Mouse (Mus musculus) limb, embryonic 14.5 days (tissue): ENCODE results near the gene Rrbp1. TPM values are rescaled to one million over a fixed set of nuclear protein-coding genes. Genes with fewer than 3 reads are reported as not detected.

Source experiments
- ATAC-seq: fragments of 200-750 bp; cut with Nextera tagmentation; 2 replicates; pipeline ENCODE4 v1.8.0; 2017; ENCODE audit warnings: low read depth, moderate number of reproducible peaks, moderate TSS enrichment; ENCODE audit not compliant: low FRiP score
- DNase-seq: peaks from one replicate; pipeline ENCODE4 v3.0.0-alpha.2; 2015; ENCODE audit warnings: low spot score
- H3K27ac ChIP-seq: fragments of 300-500 bp; sonication (generic); replicated peaks from 2 replicates; pipeline ENCODE4 v1.5.1; 2014; ENCODE audit warnings: low read depth, mild to moderate bottlenecking, low read length, moderate library complexity, mixed read lengths
- H3K27me3 ChIP-seq: fragments of 300-500 bp; sonication (generic); 2 replicates; pipeline ENCODE4 v1.6.1; 2014; ENCODE audit warnings: low read length, mixed read lengths; ENCODE audit not compliant: control insufficient read depth, insufficient read depth
- H3K36me3 ChIP-seq: fragments of 300-500 bp; sonication (generic); 2 replicates; pipeline ENCODE4 v1.6.1; 2014; ENCODE audit warnings: mild to moderate bottlenecking, low read length, moderate library complexity, mixed read lengths; ENCODE audit not compliant: control insufficient read depth, insufficient read depth
- H3K4me1 ChIP-seq: fragments of 300-500 bp; sonication (generic); 2 replicates; pipeline ENCODE4 v1.6.1; 2014; ENCODE audit warnings: antibody characterized with exemption, low read length, mixed read lengths; ENCODE audit not compliant: control insufficient read depth, insufficient read depth
- H3K4me2 ChIP-seq: fragments of 300-500 bp; sonication (generic); replicated peaks from 2 replicates; pipeline ENCODE4 v1.6.1; 2014; ENCODE audit warnings: low read depth, mild to moderate bottlenecking, low read length, moderate library complexity; ENCODE audit not compliant: severe bottlenecking
- H3K4me3 ChIP-seq: fragments of 300-500 bp; sonication (generic); replicated peaks from 2 replicates; pipeline ENCODE4 v1.5.1; 2014; ENCODE audit warnings: low read length
- H3K9ac ChIP-seq: fragments of 300-500 bp; sonication (generic); 2 replicates; pipeline ENCODE4 v1.6.1; 2014; ENCODE audit warnings: mild to moderate bottlenecking, low read depth, low read length, moderate library complexity; ENCODE audit not compliant: severe bottlenecking
- H3K9me3 ChIP-seq: fragments of 300-500 bp; sonication (generic); 2 replicates; pipeline ENCODE4 v1.6.1; 2016; ENCODE audit warnings: low read length; ENCODE audit not compliant: control insufficient read depth
- POLR2A ChIP-seq: fragments of 200-500 bp; IDR thresholded peaks from 2 replicates; pipeline ENCODE4 v1.8.0; 2012; ENCODE audit warnings: inconsistent platforms, mild to moderate bottlenecking, moderate library complexity, borderline replicate concordance; ENCODE audit not compliant: insufficient read depth, insufficient read length; ENCODE audit errors: extremely low read depth
- WGBS: fragments of 180-500 bp; shearing (Covaris S2); extraction: QIAGEN DNeasy Blood & Tissue Kit; methylation state at CpG from one replicate; pipeline ENCODE4 v1.1.7; 2014; 5-methylcytosine and 5-hydroxymethylcytosine counted together
- polyA plus RNA-seq, 2 experiments: library from polyadenylated mRNA; depleted of rRNA in 1 of 2; stranded (reverse) in 1 of 2; unstranded in 1 of 2; fragments of >200 nt; fragmentation: Nextera tagmentation in 1 of 2; extraction: Ambion mirVana in 1 of 2; gene quantifications; 2 replicates each; pipeline versions ENCODE4 v1.2.1 to v1.2.3; 2012 to 2014

Rrbp1 gene
- polyA plus RNA-seq, 2 experiments: 200 to 325 TPM

- Histone ChIP-seq H3K4me3 (no peak overlapping the region), H3K36me3 (no peaks in the 10 kb centered on the region), H3K9me3 (no peaks in the 10 kb centered on the region), H3K9ac (no peak overlapping the region), H3K27me3 (no peaks in the 10 kb centered on the region), H3K4me1 (no peaks in the 10 kb centered on the region), H3K27ac (no peak overlapping the region), H3K4me2 (no peak overlapping the region)
- 84% methylated on average over 9 of the region's 9 CpGs for WGBS
- ATAC-seq (no peak), DNase-seq (no peak)
- no peak for TF ChIP-seq POLR2A
These were observed 111.4 kb downstream of the Rrbp1 start for GRCm38 (mm10) chr2:143899470-143900220.

Other genes with a start within 250 kb of the Rrbp1 start
- gene Bfsp1, start 148.1 kb downstream of the Rrbp1 start, polyA plus RNA-seq (2012; rRNA removed): 1.9 and 2.2 TPM in 2 replicates
- gene Bfsp1, start 148.1 kb downstream of the Rrbp1 start, polyA plus RNA-seq (2014; fragmentation: Nextera tagmentation; extraction: Ambion mirVana): 2.3 and 3.1 TPM in 2 replicates
- gene Dstn, start 95.9 kb downstream of the Rrbp1 start, polyA plus RNA-seq (2012; rRNA removed): 88.1 and 111 TPM in 2 replicates
- 420 and 437 TPM in 2 replicates for gene Dstn, start 95.9 kb downstream of the Rrbp1 start, polyA plus RNA-seq (2014; fragmentation: Nextera tagmentation; extraction: Ambion mirVana)
- gene Banf2, start 21.8 kb upstream of the Rrbp1 start, polyA plus RNA-seq (2012; rRNA removed): not detected in 2 replicates
- not detected in 2 replicates for gene Banf2, start 21.8 kb upstream of the Rrbp1 start, polyA plus RNA-seq (2014; fragmentation: Nextera tagmentation; extraction: Ambion mirVana)